Mouse (Mus musculus) adipocyte (in vitro differentiated cells): ENCODE measurements around the gene Dnajc5.

ENCODE experiments used
- DNase-seq: peaks from one replicate; pipeline ENCODE4 v3.0.0-alpha.2; 2016; ENCODE audit warnings: low spot score

Gene Dnajc5

DNA sequence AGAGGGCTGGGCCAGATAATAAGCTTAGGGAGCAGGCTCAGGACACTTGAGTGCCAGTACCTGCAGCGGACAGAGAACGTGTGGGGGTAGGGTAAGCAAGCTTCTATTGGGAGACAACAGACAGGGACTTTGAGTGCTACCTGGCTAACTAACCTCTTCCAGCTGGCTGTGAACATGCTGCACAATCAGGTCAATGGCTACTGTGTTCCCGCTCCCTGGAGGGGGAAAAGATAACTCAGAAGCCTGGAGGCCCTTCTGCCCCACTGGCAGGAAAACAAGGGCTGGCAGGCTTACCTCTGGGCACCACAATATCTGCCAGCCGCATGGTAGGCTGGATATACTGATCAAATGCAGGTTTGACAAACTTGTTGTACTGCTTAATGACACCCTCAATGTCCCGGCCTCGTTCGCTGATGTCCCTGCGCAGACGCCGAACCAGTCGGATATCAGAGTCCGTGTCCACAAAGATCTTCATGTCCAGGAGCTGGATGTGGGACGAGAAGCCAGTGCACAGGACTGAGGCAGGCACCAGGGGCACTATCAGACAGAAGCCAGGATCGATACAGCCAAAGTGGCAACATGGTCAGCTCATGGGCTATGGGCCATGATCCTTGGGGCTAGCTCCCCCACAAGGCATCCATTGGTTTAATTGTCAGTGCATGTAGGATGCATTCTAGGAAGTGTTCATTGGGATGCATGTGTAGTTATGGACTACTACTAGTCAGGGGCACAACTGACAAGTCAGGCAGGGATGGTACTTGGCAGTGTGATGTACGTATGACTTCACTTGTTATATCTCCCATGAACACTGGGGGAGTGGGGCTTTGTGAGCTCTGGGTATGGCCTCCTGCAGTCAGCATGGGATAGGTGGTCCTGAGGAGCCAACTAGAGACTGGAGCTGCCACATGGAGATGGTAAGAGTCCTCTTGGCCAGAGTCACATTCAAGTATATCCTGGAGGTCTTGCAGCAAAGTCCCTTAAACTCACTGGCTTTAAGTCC, 52.9 kb downstream of the Dnajc5 start:
- no peak for DNase-seq

DNA sequence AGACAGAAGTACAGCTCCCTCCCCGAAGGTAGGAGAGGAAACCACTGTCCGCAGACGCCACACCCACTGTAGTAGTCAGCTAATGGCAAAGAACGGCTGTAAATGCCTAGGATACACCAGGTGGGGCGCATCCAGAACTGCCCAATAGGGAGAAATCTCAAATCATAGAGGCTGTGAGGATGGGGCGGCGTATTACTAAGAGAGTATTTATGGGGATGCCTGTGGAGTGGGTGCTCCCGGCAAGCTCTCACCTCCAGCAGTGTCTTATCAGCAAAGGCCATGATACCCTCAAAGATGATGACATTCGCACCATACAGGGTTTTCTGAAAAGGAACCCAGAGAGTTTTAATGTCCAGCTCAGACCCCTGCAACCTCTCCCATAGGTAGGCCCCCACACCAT, 53.7 kb downstream of the Dnajc5 start:
- no peak for DNase-seq

DNA sequence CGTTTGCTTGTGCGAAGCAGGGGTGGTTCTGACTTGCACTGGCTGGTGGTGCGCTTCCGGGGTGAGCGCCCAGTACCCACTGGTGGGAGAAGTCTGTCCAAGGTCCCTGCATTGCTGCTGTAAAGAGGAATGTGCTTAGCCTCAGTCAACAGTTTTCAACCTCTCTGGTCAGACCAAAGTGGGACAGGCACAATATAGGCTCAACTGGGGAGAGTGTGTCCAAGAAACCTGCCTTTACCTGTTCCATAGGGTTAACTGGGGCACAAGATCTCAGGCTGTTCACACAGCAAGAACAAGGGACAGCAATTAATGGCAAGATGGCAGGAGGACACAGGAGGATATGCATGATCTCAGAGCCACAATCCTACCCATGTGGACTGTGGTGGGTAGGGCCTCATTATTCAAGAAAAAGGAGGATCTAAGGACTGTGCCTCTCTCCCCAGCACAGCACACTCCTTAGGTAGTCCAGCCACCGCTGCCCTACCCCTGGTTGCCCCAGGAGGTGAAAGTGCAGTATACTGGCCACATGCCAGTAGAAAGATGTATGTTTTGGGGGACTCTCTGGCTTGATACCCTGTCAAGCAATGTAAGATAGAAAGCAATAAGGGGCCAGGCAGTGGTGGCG, 54.7 kb downstream of the Dnajc5 start:
- no peak for DNase-seq

DNA sequence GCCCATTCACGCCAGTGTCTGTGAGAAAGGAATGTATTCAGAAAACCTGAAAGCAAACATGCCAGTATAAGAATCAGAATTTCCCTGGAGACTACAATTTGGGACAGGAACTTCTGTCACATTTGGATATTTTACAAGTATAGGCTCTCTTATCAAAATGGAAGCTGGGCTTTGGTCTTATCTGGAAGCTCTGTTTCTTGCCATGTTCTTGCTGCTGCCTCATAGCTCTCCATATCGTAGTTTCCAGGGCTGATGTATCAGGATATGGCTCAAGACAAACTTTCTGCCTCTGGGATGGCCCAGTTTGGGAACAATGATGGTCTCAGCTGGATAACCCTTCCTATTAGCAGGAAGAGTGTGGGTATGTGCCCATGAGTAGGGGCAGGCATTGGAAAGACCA, 56.3 kb downstream of the Dnajc5 start:
- DNase-seq: no peak

DNA sequence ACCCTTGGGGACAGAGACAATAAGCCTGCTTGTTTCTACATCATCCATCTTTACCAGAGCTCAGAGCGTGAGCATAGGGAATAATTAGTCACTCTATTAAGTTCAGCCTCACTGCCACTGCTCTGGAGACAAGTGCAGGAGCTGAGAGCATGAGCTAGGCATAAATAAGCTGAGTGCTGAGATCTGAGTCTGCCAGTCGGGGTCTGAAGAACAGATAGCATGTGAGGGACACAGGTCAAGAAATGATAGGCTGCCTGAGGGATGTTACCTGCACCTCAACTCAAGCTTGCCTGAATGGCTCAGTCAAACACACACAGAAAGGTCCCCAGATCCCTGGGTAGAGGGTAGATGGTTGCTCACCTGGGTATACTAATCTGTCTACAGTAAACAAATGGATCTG, 56.8 kb downstream of the Dnajc5 start:
- no peak for DNase-seq

DNA sequence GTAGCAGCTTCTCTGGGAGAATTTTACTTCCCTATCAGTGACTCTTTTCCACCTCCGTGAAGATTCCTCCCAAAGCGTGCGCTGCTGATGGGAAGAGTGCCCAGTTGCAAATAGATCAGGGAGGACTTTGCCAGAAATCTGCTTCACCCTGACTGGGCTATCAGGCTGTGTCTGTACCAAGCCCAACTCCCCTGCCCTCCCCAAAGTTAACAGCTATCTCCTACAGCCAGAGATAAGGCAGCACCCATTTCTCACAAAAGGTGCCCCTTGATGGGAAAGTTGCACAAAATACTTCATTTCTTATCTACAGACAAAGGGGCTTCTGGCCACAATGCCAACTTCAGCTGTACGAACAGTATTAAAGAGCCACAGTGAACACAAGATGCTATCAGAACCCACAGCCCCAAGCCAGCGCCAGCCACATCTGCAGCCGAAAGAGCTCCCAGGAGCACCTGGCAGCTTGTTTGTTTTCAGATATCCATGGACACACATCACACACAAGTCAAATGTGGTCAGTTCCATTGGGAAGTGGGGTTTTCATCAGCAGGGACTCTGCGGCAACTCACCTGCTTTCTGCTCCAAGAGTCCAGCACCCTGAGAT, 57.8 kb downstream of the Dnajc5 start:
- DNase-seq: no peak

DNA sequence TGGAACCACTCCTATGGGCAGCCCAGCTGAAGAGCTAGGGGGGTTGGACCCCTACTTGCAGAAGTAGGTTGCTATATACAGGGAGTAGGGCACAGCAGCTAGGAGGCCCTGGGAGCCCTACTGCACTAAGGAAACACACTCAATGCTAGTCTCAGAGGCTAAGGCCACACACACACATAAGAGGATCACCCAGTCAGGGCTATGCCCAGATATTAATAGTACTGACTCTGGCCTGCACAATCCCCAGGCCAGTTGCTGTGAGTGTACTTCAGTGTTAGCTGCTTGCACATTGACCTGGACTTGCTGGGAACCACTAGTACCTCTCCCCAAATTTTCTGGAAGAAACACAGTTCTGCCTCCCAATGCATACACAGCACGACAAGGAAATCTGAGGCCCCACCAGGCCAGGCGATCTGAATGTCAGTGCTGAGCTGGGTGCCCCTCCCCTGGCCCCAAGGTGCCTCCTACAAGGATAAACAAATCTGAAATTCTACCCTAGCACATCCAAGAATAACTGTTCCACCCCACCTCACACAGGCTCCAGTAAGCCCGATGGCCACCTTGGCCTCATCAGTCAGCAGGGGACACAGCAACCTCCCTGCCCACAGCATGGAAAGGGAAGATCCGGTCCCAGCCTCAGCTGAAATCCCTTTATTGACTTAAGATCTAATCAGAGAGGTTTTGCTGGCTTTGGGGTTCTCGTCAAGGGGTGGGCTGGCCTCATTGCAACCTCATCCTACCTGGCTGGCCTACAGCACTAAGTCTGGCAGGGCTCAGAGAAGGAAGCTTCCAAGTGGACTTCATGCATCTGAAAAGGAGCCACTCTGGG, 58.7 kb downstream of the Dnajc5 start:
- no peak for DNase-seq

DNA sequence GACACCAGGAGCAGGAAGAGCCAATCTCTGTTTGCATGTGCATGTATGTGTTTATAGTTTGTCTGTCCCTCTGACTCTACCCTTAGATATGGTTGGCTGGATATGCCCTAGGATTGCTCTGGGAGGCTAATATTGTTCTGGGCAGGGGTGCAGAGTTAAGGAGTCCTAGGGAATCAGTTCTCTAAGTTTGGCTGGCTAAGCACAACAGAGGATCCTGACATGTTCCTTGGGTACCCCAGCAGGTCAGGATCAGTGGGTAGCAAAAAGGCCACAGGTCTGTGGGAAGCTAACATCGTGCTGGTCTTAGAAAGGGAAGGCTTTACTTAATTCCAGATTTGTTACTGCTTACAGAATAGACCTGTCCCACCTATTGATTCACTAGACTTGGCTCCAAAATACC, 59.4 kb downstream of the Dnajc5 start:
- DNase-seq: no peak

DNA sequence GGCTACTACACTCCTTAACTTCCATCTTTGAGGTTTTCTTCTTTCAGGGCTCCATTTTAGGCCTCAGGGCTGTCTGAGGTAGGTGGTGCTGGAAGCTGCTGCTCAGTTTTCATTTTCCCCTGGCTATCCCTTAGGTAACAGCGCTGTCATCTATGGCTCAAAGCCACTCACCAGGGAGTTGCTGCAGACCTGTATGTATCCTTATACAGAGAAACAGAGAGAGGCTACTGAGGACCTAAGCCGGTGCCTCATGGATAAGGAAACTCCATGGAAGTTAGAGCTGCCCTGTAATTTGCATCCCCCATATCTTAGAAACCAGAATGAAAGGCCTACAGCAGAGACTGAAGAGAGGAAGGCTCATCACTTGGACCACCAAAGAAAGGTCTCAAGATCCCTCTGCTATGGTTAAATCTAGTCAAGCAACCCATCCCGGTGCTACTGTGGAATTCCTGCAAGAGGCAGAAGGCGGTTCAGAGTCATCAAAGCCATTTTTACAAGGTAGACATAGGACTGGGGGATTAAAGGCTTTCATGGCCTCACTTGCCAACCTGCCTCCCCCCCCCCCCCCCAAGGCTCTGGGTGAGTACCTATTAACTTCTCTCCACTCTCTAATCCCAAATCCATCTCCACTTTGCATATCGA, 60.0 kb downstream of the Dnajc5 start:
- no peak for DNase-seq

DNA sequence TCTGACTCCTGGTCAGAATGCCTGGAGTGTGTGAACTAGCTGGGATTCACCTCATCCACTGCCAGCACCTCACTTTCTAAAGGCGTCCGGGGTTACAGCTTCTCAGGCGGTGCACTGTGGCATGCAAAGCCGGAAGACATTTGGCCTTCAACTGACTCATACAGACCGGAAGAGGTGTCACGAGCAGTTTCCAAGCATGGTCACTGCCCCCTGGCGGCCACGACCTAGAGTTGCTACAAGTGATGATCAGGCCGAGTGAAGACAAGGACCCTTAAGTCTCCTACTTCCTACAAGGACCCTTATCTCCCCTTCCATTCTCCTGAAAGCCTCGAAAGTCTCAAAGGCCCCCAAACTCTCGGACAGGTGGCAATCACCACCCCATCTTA, 60.7 kb downstream of the Dnajc5 start:
- DNase-seq: peak; percentile 95

DNA sequence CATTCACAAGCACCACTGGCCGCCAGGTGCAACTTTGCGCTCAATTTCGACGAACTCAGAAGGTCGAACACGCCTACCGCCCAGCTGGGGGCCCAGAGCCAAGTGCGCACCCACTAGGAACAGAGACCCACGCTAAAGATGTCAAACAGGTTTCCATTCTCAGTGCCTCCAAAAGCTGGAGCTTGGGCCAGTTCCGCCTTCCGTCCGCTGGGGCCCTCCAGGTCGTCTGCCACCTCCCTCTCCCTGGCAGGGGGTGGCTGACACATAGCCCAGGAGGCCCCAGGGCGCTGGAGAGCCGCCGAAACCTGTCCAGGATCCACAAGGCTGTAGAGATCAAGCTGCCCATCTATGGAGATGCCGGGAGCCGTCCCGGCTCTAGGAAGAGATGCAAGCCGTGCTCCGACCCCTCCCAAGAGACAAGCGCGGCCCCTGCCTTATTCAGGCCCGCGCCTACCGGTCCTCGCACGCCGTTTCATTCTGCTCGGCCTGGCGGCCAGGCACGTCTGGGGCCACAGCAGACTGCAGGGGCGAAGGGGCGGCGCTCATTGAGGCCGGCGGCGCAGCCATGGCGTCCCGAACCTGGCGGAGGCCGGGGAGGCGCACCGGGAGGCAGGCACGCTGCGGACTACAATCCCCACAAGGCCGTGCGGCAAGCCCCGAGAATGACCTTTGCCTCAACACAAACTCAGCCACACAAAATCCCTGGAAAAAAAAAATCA, 61.3 kb downstream of the Dnajc5 start:
- DNase-seq: peak; percentile 85

DNA sequence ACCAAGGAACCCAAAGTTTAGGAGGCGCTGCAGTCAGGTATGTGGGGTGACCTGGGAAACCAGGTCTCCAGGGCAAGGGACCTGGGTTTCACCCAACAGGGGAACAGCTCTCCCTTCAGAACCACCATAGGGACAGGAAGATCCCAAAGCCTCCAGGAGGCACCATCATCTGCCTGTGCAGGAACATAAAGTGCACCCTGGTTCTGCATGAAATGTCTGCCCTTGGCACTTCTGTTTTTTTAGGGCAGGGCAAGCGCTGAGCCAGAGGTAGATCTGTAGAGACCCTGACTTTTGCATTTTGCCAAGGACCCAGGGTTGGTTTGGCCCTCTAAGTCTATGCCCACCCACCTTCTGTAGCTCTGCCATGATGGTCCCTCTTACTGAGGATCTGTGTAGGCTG, 62.1 kb downstream of the Dnajc5 start:
- no peak for DNase-seq

DNA sequence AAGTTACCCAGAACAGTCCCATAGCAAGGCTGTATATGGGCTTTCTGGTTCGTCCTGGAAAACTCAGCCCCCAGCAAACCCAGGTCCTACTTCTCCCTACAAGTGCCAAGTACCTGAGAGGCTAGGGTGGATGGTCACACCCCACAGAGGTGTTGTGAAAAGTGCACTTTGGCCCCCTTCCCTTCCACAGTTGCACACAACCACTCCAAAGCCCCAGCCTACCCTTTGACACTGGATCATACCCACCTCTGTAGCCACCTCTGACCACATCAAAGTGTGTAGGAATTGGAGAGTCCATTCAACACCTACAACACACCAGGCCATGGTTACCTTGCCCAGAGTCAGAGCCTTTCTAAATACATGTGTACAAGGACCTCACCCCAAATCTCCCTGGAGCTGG, 62.7 kb downstream of the Dnajc5 start:
- no peak for DNase-seq

DNA sequence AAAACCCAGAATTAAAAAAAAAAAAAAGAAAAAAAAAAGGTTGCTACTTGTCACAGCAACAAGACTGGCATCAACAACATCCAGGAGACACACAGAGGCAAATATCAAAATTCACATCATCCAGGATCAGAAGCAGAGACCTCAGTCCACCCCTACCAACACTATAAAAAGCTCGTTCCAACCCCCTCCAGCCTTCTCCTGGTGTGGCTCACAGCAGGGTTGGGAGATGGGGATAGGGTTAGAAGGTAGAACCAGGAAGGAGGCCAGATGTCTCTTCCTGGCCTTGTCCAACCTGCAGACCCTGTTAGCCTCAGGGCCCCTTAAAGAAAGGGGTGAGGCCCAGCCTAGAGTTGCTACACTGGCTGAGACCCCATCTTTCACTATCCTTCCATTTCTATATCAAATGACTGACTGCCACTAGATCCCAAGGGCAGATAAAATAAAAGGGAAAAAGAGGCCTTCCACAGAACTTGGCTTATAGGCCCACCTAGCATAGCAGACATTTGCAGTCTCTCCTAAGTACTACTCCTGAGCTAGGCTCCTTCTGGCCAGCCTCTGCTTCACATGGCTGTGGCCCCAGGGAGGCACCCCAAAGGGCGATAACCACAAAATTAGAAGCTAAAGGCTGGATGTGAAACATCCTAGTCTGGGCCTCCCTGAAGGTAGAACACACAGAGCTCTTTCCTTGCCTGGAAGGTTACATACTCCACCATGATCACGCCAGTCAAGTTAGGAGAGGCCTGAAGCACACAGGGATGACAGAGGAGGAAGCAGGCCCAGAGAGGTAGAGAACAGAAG, 63.4 kb downstream of the Dnajc5 start:
- no peak for DNase-seq

DNA sequence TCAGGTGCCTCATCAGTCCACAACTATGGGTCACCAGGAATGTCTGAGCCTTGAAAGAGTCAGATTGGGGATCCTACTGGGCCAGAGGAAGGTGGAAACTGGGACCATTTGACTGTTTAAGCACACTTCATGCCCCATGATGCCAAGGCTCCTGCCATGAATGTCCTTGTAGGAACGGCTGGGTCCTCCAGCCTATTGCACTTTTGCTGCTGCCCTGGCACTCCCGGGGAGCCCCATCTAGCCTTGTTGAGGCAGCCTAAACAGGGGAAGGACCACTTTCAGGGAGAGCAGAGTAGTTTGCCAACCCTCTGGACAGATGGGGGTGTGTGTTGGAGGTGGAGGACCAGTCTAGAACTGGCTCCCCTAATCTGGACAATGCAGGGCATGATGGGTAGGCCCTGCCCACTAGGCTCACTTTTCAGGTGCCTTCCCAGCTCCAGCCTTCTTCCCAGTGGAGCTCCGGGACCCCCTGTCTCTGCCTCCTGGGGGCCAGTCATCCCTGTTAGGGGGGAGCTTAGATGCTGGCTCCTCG, 64.2 kb downstream of the Dnajc5 start, which contains the start of gene Uckl1:
Gene Uckl1, minus strand, starts transcription at position 482 of the 532 bp plus-strand sequence.
- no peak for DNase-seq

DNA sequence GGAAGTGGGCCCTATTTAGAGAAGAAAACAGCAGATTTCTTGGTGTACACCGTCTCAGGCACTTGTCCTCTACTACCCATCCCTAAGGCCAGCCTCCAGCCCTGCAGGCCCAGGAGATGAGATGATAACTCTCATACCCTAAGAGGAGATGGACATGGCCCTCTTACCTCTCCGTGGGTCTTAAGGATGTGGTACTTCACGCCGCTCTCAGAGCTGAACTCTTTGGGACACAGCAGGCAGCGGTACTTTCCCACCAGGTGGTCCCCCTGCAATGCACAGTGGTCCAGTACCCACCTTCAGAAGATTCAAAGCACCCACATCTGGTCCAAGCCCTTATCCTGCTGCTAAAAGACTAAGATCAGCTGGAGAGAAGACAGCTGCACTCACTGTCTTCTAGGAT, 65.2 kb downstream of the Dnajc5 start:
- no peak for DNase-seq

DNA sequence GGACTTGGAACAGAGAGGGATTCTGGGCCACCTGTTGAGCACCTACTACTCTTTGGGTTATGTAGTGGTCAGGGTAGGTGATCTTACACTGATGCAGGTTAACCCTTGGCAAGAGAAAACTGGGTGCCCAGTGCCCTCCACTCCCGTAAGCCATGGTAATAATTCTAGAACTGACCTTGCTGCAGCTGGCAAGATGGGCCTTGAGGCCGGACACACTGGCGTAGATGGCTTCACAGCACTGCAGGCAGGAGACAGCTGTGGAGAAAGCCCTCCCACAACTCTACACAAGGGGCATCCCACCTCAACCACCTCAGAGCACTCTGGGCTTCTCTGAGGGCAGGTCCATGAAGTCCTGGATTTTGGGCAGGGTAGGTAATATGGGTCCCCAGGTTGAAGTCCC, 65.8 kb downstream of the Dnajc5 start:
- no peak for DNase-seq

DNA sequence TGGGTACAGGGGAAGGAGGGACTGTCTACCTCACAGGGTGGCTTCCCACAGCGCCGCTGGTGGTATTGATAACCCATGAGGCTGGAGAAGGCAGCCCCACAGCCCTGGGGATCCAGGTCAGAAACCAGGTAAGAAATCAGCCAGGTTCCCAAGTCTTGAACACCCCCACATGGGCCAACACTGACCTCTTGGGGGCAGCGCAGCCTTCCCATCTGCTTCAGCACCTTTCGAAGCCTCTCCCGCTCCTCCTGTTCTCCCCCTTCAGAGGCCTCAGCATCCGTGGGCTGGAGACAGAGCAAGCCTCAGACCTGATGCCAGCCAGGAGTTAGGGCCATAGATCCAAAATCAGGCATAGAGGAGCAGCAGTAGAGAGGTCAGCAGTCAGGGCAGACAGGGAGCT, 67.5 kb downstream of the Dnajc5 start:
- no peak for DNase-seq

DNA sequence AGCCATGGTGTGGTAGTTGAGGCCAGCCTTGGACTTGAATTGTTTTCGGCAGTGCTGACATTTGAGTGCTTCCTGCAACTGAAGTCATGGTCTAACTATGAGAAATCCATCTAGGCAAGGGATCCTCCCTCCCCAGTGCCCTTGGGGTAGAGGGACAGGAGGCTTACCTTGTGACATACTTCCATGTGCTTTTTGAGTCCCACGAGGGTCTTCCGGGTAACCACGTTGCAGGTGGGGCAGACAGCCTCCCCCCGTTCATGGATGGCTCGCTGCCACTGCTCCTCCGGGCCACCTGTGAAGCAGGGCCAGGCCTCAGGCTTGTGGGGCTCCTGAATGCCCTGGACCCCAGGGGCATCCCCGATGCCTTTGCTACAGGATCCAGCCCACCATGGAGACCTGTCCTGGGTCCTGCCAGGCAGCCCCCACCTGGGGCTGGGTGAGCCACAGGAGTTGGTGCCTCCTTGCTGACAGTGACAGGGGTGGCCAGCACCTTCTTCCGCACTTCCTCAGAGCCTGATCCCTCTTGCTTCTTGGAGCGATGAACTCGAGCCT, 68.0 kb downstream of the Dnajc5 start:
- no peak for DNase-seq
